Mouse (Mus musculus) c-Kit-negative CD71-positive TER-119-positive erythroid progenitor cells, embryonic 14.5 days (primary cell): ENCODE measurements around the gene Olfr1510.
"Not testable (repeated sequence)": the region's sequence is repeated elsewhere in the genome, so short reads cannot be mapped to it uniquely, and the experiment has no call there.

ENCODE experiments used
- DNase-seq: peaks from one replicate; pipeline ENCODE4 v3.0.0-alpha.2; 2013; ENCODE audit warnings: low read depth, low spot score

The Olfr1510 gene

DNA sequence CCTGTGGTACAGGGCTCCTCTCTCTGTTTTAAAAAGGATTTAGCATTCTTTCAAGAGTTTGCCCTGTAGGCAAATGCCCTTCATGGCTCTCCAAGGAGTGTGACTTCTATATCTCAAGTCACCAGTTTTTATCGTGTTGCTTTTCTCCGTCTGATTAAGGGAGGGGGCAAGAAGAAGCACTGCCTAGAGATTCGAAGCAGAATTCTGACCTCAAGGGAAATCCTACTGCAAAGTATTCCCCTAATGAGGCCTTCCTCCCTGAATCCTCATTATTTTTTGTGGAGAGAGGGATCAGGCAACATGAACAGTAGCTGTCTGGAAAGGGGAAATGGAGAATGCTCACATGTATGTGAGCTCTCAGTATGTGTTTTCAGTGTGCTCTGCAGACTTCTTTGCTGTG, at the start of gene Olfr1510:
Gene Olfr1510, minus strand, starts transcription at position 101 of the 400 bp plus-strand sequence.
- DNase-seq: no peak

DNA sequence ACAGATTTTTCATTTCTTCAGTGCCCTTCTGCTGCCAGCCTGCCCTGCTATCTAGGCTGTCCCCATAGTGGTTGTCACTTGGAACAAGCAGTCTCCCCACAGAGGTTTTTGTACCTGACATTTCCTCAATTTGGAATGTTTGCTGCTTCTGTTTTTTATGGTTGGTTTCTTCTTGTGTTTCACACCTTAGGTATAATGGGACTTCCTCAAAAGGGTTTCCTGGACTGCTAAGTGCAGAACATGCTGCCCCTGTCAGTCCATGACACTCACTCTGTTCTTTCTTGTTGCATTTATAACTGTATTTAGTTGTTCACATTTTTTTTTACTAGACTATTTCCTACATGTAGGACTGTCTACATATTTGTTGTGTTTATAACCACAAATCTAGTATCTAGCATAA, 47.8 kb upstream of the Olfr1510 start:
- no peak for DNase-seq

DNA sequence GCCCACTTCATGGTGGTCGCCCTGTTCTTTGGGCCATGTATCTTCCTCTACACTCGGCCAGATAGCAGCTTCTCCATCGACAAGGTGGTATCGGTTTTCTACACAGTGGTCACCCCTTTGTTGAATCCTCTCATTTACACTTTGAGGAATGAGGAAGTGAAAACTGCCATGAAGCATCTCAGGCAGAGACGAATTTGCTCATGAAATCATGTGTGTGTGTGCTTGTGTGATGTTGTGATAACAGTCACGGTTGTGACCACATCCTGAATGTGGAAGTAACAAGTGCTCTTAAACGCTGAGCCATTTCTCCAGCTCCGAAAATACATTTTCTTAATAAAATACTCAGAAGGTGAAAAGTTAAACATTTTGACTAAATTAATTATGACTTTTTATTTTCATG, 37.0 kb upstream of the Olfr1510 start:
- no peak for DNase-seq

DNA sequence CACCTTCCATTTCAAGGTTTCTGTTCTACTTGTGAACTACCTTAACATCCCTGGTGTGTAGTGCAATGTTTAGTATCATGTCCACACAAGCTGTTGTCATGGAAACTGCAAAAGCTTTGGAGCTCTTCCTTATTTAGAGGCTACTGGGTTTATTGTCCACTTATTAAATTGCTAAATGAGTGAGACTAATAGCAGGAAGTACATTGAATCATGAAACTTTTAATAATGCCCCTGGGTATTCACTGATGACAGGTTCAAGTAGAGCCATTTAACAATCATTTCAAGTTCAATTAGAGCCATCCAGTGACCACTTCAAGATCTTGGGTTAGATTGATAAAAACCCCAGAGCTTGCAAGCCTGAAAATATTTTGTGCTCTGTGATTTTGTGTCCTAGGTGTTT, 28.5 kb upstream of the Olfr1510 start, which contains the start of gene Olfr1509:
Gene Olfr1509, plus strand, starts transcription at position 301 of the 400 bp plus-strand sequence.
- no peak for DNase-seq

DNA sequence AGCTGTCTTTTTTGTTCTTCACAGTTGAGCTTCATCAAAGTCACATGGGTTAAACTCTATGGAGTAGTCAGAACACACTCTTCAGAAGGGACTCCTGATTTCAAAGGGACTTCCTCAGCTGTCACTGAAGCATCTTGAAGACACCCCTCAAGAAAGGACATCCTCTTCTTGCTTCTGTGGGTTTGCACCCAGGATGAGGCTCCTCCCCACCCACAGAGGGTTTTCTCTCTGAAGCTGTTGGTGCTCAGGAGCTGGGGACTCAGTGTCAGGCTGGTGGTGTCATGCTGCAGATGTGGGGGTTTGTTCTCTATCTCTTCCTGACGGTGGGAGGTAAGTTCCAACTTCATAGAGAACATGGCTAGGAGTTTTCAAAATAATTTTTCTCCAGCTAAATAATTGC, 13.5 kb upstream of the Olfr1510 start:
- no peak for DNase-seq

DNA sequence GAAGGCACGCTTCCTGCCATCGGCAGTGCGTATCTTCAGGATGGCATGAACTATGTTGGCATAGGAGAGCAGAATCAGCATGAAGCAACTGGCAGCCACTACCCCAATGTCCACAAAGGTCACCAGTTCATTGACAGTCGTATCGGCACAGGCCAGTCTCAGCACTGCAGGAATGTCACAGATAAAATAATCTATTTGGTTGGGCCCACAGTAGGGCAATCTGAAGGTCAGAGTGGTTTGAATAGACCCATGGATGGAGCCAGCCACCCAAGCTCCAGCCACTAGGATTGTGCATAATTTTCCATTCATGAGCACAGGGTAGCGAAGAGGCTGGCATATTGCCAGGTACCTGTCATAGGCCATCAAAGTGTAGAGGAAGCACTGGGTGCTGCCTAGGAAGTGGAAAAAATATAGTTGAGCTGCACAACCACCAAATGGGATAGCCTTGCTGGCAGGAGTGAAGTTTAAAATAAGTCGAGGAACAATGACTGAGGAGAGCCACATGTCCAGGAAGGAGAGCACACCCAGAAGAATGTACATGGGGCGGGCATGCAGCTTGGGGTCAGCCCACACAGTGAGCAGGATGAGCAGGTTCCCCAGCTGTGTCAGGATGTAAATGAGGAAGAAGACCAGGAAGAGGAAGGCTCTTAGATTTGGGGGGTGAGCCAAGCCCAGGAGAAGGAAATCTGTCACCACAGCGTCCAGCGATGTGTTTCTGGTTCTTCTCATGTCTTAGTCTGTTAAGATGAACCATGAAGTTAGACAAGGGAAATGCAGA, 3.8 kb downstream of the Olfr1510 start:
- not testable (repeated sequence) for DNase-seq

DNA sequence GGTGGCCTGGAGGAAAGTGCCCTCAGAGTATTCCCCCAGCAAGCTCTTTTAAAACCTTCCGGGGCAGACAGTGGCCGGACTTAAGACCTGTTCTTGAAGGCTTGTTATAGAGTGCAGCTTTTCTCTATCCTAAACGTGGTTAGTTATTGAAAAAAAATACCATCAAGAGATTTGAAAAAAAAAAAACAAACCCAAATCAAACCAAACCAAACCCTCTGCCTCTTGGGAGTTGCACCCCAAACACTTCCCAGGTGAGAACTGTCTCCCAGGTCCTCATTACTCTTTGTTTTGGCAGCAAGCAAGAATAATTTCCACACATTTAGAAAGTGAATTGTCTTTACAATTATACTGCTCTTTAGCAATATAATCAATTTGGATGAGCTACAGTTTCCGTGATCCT, 16.9 kb downstream of the Olfr1510 start, which contains the start of gene Olfr1511:
Gene Olfr1511, minus strand, starts transcription at position 101 of the 400 bp plus-strand sequence.
- DNase-seq: no peak

DNA sequence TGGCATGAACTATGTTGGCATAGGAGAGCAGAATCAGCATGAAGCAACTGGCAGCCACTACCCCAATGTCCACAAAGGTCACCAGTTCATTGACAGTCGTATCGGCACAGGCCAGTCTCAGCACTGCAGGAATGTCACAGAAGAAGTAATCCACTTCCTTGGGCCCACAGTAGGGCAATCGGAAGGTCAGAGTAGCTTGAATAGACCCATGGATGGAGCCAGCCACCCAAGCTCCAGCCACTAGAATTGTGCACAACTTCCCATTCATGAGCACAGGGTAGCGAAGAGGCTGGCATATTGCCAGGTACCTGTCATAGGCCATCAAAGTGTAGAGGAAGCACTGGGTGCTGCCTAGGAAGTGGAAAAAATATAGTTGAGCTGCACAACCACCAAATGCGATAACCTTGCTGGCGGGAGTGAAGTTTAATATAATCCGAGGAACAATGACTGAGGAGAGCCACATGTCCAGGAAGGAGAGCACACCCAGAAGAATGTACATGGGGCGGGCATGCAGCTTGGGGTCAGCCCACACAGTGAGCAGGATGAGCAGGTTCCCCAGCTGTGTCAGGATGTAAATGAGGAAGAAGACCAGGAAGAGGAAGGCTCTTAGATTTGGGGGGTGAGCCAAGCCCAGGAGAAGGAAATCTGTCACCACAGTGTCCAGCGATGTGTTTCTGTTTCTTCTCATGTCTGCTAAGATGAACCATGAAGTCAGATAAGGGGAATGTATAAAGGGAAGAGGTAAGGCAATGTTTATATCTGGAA, 23.9 kb downstream of the Olfr1510 start:
- DNase-seq: not testable (repeated sequence)

DNA sequence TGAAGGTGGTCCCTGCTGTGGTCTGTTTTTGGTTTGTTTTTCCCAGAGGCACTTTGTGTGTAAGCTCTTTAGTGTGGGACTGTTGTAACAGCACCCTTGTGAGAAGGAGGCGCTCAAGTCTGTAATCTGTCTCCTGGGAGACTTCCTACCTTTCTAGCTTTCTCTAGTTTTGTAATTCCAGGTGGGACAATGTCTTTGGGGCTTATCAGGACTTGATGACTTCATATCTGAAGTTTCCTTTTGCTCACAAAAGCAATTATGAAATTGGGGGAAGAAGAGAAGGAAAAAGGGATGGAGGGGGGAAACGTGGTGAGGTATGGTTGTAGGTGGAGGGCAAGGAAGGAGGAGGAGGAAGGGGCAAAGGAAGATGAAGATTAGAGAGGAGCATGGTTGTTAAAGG, 35.1 kb downstream of the Olfr1510 start, which contains the start of gene Olfr1512:
Gene Olfr1512, minus strand, starts transcription at position 101 of the 400 bp plus-strand sequence.
- DNase-seq: no peak

DNA sequence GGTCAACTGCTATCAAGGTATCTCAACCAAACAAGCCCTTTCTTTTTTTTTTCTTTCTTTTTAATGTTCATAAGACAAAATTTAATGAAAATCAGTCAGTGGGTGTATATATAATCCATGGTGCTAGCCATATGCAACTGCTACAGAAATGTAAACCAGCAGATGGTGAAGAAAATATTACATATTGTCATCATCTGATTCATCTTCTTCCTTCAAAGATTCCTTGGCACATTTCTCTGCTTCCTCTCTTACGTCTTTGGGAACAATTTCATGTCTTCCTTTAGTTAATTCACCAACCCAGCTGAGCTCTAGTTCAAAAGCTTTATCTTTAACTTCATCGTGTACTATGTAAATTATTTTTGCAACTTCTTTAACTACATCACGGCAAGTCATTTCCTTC, 45.4 kb downstream of the Olfr1510 start:
- no peak for DNase-seq
